Mouse (Mus musculus) kidney, adult 2 months (tissue): ENCODE data around the gene Slc9a2.

Experiments
- CTCF ChIP-seq: fragments of 200-500 bp; conservative IDR thresholded peaks from 2 replicates; pipeline ENCODE4 v1.5.1; 2011; ENCODE audit warnings: low read depth, mild to moderate bottlenecking, control low read depth, low read length, moderate library complexity, mixed read lengths; ENCODE audit not compliant: insufficient read depth, insufficient read length
- POLR2A ChIP-seq: fragments of 200-500 bp; IDR thresholded peaks from one replicate; pipeline ENCODE4 v1.6.1; 2011; ENCODE audit warnings: low read depth, low read length, control low read depth

- TF ChIP-seq CTCF (no peak), POLR2A (no peak)
These were observed 19.5 kb upstream of the Slc9a2 start for GRCm38 (mm10) chr1:40660838-40661237.
